Mouse (Mus musculus) liver, postnatal 0 days (tissue): ENCODE results near the gene Lpcat1.

Experiments
- CTCF ChIP-seq: sonication (generic); IDR thresholded peaks from 2 replicates; pipeline ENCODE4 v1.5.1; 2016; ENCODE audit warnings: antibody characterized with exemption, low read depth
- EP300 ChIP-seq: IDR thresholded peaks from 2 replicates; pipeline ENCODE4 v1.6.1; 2016; ENCODE audit warnings: antibody characterized with exemption, low read depth, mild to moderate bottlenecking

- TF ChIP-seq EP300 (no peak), CTCF (no peak)
These were observed 7.2 kb downstream of the Lpcat1 start for GRCm38 (mm10) chr13:73474163-73474562.
